Mouse (Mus musculus): ENCODE results near the gene Mcur1.

Mcur1 gene

GRCm38 (mm10) chr13:43559711-43560457, at the start of gene Mcur1:
TSS of gene Mcur1 (minus strand) at chr13:43560191.
- DNase-seq (ENCODE audit: inconsistent ontology term), result peak; percentile 98

DNA sequence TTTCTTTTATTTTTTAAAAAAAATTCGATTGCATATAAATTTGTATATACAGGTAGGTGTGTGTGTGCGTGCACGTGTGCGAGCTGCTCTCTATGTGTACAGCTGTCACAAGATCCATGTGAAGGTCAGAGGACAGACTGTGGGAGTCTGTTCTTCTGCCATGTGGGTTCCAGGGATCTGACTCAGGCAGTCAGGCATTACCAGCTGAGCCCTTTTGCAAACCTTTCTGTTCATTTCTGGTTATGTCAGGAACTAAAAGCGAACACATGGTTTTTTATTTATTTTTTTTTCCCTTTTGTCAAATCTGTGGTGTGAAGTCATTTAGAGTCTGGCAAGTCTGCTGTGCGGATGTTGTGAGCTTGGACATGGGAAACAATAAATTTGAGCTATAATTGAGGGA, 48.9 kb upstream of the Mcur1 start:
- DNase-seq (ENCODE audit: inconsistent ontology term), result no peak

GRCm38 (mm10) chr13:43603042-43603441, 43.1 kb upstream of the Mcur1 start:
- DNase-seq (ENCODE audit: inconsistent ontology term), result peak; percentile 56

GRCm38 (mm10) chr13:43602440-43602839, 42.4 kb upstream of the Mcur1 start:
- no peak for DNase-seq (ENCODE audit: inconsistent ontology term)

DNA sequence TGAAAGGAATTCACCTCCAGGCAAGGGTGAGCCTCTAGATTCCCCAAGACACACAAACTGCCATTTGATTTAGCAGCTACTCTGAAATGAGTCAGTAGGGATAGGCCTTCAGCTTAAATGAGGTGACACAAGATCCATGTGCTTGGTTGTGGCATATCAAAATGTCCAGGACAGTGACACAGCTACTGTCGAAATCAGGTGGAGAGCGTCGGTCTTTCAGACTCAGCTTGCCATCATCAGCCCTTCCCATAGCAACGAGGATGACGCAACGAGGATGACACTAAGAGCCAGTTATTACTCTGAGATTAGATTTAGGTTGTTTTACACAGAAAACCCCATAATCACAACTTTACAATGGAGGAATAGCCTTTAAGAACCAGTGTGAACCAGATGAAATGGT, 41.0 kb upstream of the Mcur1 start:
- no peak for DNase-seq (ENCODE audit: inconsistent ontology term)

- peak; percentile 51 for DNase-seq (ENCODE audit: inconsistent ontology term)
Measured at GRCm38 (mm10) chr13:43595896-43596295, 35.9 kb upstream of the Mcur1 start.

DNA sequence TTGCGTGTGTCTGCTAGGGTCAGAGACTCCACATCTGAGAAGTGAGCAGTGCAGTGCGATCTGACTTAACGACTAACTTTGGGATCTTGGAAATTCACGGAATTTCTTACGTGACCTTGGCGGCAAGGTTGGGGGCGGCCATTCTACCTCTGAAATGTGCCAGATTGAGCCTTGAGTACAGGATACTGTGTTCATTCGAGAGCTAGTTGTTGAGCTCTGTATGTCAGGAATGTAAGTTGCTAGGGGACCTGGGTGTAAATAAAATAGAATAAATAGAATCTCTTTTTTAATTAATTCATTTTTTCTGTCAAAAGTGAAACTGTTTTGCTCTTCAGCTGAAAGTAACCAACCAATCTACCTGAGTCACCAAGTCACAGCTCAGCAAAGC, 32.7 kb upstream of the Mcur1 start:
- DNase-seq (ENCODE audit: inconsistent ontology term), result no peak

DNA sequence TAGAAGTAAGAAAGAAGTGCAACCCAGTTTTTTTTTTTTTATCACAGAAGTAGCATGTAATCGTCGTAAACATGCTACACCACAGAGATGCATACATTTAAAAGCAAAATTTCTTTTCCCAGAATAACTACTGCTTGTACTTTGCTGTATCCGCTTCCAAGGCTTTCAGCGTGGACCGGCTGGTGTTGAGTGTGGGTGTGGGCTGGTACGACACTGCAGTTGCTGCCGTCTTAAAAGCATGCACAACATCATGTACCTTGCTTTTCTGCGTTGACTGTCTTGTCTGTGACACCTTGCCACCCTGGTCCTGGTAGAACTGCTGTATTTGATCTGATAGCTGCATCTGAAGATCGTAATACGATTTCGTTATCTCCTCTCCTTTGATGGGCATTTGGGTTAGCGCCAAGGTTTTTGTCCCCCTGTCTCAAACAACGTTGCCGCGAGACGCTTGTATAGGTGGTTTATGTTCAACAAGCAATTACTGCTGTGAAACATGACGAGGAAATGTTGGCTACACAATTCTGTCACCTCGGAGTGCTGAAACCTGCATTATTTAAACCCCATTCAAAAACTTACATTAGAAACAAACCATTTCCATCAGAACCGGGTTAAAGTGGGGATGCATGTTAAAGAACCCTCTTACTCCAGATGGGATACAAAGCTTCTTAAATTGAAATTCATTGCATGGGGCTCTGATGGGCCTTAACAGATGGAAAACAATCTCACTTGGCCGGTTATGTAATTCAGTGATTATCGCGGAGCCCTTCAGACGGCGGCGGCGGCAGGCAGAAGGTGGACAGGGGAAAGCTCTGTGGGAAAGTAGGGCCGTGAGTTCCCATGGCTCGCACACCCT, 32.1 kb upstream of the Mcur1 start:
- no peak for DNase-seq (ENCODE audit: inconsistent ontology term)

- DNase-seq (ENCODE audit: inconsistent ontology term), result no peak
Measured at GRCm38 (mm10) chr13:43587844-43588840, 28.2 kb upstream of the Mcur1 start.

DNA sequence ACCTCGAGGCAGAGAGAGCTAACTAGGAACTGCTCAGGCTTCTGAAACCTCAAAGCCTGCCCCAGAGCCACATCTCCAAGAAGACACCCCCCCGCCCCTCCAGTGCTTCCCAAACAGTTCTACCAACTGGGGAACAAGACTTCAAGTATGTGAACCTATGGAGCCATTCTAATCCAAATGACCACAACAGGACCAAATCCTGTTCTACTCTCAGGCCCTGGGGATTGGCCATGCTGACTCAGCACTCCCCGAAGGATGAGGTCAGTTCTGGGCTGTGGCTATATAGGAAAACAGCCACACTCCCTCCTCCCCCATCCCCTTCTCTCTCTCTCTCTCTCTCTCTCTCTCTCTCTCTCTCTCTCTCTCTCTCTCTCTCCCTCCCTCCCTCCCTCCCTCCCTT, 27.0 kb upstream of the Mcur1 start:
- DNase-seq (ENCODE audit: inconsistent ontology term), result no peak

- DNase-seq (ENCODE audit: inconsistent ontology term), result no peak
Measured at GRCm38 (mm10) chr13:43585335-43585734, 25.3 kb upstream of the Mcur1 start.

DNA sequence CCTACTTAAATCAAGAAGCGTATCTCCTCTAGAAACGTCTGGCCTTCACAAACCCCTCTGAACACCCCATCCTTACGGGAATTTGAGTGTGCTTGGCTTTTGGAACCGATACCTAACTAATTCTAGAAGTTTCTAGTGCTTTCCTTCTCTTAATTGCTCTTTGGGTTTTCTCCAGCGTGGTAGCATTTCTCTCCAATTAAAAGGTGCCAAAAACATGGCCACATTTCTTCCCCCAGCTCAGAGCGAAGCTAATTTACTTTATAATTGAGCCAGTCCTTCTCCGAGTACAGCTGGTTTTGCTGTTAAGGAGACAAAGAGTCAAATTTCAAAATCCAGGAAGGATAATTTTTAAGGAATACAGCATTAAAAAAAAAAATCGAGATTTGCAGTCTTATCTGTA, 23.5 kb upstream of the Mcur1 start:
- peak; percentile 45 for DNase-seq (ENCODE audit: inconsistent ontology term)

GRCm38 (mm10) chr13:43582961-43583360, 23.0 kb upstream of the Mcur1 start:
- no peak for DNase-seq (ENCODE audit: inconsistent ontology term)

GRCm38 (mm10) chr13:43580661-43581060, 20.7 kb upstream of the Mcur1 start:
- DNase-seq (ENCODE audit: inconsistent ontology term), result no peak

DNA sequence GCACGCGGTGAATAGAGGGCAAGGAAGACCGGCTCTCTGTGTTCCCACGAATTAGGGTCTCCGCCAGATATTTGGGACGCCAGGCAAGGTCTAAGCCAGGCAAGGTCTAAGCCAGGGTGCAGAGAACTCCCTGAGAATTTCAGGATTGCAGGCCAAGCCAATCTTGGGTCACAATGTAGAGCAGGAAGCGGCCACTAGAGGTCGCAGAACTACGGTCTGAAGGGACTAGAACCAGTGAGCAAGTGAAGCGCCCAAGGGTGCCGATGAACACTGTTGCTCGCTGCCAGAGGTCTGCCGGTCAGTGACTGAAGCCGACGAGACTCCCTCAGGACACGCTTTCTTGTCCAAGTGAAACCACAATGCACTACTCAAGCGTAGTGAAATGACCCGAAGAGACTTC, 19.7 kb upstream of the Mcur1 start:
- DNase-seq (ENCODE audit: inconsistent ontology term), result no peak

GRCm38 (mm10) chr13:43577766-43578165, 17.8 kb upstream of the Mcur1 start:
- DNase-seq (ENCODE audit: inconsistent ontology term), result no peak

DNA sequence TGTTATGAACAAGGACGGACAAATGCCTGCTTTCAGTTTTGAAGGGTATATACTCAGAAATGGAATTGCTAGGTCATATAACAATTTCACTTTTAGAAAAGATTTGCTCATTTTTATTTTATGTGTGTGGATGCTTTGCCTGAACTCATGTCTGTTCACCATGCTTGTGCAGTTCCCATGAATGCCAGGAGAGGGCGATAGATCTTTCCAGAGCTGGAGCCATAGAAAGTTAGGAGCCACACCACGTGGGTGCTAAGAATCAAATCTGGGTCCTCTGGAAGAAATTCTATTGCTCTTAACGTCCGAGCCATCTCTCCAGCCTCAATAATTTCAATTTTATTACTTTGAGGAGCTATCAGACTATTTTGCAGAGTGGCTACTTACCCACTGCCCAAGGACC, 17.3 kb upstream of the Mcur1 start:
- DNase-seq (ENCODE audit: inconsistent ontology term), result no peak

- DNase-seq (ENCODE audit: inconsistent ontology term), result no peak
Measured at GRCm38 (mm10) chr13:43575431-43575830, 15.4 kb upstream of the Mcur1 start.

- no peak for DNase-seq (ENCODE audit: inconsistent ontology term)
Measured at GRCm38 (mm10) chr13:43573979-43574378, 14.0 kb upstream of the Mcur1 start.

GRCm38 (mm10) chr13:43567141-43567891, 7.3 kb upstream of the Mcur1 start:
- DNase-seq (ENCODE audit: inconsistent ontology term), result peak; percentile 66

DNA sequence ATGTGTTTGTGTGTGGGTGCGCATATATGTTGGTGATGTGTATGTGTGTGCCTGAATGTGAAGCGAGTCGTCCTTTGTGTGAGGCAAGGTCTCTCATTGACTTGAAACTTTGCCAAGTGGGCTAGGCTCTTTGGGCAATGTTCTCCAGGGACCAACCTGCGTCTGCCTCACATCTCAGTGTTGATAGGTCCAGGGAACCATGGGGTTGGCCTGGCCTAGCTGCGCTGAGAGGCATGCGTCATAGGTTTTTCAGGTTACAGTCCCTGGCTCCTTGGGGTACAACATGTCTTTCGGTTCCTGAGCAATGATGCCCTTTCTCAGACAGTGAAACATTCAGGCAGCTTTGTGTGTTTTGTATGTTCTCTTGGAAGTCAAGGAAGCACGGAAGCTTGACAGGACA, 6.2 kb upstream of the Mcur1 start:
- DNase-seq (ENCODE audit: inconsistent ontology term), result no peak

Data from Muller cell, postnatal 12 days (primary cell).